Mouse (Mus musculus): ENCODE results near the gene Mrps26.
"Not testable (repeated sequence)": the region's sequence is repeated elsewhere in the genome, so short reads cannot be mapped to it uniquely, and the experiment has no call there.

The Mrps26 gene

DNA sequence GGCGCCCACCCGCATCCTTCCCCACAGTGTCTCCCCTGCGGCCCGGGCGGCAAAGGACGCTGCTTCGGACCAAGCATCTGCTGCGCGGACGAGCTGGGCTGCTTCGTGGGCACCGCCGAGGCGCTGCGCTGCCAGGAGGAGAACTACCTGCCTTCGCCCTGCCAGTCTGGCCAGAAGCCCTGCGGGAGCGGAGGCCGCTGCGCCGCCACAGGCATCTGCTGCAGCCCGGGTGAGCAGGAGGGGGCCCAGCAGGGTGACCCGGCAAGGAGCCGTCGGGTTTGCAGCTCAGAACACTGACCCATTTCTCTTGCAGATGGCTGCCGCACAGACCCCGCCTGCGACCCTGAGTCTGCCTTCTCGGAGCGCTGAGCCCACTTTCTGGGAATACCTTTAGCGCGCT is 13.0 kb downstream of the Mrps26 start:
- not testable (repeated sequence) for DNase-seq (ENCODE audit: low spot score)

DNA sequence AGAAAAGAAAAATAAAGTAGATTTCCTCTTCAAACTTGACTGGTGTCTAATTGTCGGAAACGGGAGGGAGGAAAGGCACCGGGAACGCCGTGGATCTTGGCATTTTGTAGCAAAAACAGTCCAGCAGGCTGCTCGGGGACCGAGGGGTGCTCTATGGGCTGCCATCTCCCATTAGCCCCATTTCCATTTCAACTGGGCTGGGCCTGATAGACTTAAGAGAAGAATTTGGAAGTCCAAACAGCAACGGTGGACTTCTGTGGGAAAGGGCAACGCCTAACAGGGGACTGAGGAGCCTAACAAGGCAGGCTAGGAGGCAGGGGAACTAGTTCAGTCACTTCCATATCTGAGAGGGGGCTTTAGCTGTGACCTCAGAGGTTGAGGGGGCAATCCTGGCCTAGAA is 13.5 kb downstream of the Mrps26 start:
- DNase-seq (ENCODE audit: low spot score), result no peak

GRCm38 (mm10) chr2:130577632-130578031 is 14.1 kb downstream of the Mrps26 start:
- DNase-seq (ENCODE audit: low spot score), result no peak

- DNase-seq (ENCODE audit: low spot score), result peak; percentile 67
These were observed 14.6 kb downstream of the Mrps26 start for GRCm38 (mm10) chr2:130578148-130578547.

- DNase-seq (ENCODE audit: low spot score), result no peak
These were observed 16.2 kb downstream of the Mrps26 start for GRCm38 (mm10) chr2:130579791-130580190.

GRCm38 (mm10) chr2:130581201-130581600 is 17.7 kb downstream of the Mrps26 start:
- no peak for DNase-seq (ENCODE audit: low spot score)

DNA sequence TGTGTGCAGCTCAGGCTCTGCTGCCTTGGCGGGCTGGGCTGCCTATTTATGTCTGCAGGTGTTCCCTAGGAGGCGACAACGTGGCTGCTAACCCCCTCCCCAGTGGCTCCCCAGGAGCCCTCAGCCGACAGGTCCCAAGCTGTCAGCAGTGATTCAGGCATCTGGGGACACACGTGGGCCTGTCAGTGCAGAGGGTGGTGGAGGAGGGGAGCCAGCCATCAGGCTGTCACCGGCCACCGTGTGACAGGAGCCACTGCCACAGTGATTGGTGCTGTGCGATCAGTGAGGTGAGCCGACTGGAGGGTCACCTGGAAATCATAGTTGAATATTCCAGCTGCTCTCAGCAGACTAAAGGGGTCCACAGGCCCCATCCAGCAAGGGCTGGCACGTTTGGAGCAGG is 19.0 kb downstream of the Mrps26 start, which contains the start of gene Avp:
Avp (minus strand) TSS at position 3 of the 400 bp plus-strand sequence.
- DNase-seq (ENCODE audit: low spot score), result no peak

DNA sequence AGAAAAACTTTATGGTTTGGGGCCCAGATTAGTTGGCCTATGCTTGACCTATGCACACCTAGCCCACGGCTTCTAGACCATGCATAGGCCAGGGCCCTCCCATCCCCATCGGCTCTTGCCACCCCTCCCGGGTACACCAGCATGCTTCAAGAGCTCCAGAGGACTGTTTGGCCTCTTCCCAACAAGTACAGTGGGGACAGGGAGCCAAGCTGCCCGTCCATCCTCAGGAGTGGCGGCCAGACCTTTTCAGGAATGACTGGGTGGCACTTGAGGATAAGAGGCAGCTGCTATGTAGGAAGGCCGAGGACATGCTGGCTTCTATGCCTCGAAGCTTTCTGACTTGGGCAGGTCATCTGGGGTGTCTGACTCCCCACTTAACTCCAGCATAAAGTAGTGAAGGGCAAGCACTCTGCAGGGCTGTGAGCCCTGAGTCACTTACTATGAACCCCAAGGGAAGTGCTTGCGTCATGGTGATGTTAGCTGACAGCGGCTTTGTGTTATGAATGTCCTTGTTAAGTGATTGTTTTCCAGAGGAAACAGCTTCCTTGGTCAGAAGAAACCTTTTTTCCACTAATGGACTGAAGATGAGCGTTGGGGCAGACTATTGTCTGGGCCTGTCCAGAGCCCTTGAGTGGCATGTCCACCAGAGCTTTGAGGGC is 20.5 kb downstream of the Mrps26 start:
- no peak for DNase-seq (ENCODE audit: low spot score)

DNA sequence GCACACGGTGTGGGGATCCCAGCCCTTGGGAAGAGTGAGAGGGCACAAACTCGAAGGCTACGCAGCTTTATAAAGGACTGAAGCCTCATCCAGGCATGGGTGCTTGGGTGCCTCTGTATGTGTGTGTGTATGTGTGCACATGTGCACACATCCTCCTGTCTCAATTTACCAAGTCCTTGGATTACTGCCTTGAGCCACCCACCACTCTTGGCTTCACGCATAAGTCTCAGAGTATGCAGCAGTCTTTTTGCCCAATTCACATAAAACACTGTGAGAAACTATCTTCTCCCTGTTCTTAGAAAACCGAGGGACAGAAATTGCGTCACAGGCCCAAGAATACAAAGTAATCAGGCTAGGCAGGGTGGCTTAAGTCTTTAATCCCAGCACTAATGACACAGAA is 22.5 kb downstream of the Mrps26 start:
- DNase-seq (ENCODE audit: low spot score), result no peak

DNA sequence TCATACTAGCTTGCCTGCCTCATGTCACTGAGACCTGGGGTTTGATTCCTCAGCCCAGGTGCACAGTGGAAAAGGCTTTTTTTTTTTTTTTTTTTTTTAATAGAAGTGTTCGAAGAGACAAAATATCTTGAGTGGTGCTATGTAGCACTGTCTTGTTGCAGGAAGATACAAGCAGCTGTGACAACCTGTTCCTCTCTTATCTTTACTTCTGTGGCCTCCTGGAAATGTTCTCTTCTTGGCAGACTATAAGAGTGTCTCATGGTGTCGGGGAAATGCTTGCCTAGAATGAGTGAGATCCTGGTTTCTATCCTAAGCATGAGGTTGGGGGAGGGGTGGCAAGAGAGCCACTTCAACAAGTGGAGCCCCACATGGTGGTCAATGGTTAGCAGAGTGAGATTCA is 24.8 kb downstream of the Mrps26 start:
- DNase-seq (ENCODE audit: low spot score), result no peak

GRCm38 (mm10) chr2:130589157-130589556 is 25.6 kb downstream of the Mrps26 start:
- DNase-seq (ENCODE audit: low spot score), result no peak

- no peak for DNase-seq (ENCODE audit: low spot score)
These were observed 26.2 kb downstream of the Mrps26 start for GRCm38 (mm10) chr2:130589761-130590160.

- no peak for DNase-seq (ENCODE audit: low spot score)
These were observed 27.5 kb downstream of the Mrps26 start for GRCm38 (mm10) chr2:130591016-130591415.

DNA sequence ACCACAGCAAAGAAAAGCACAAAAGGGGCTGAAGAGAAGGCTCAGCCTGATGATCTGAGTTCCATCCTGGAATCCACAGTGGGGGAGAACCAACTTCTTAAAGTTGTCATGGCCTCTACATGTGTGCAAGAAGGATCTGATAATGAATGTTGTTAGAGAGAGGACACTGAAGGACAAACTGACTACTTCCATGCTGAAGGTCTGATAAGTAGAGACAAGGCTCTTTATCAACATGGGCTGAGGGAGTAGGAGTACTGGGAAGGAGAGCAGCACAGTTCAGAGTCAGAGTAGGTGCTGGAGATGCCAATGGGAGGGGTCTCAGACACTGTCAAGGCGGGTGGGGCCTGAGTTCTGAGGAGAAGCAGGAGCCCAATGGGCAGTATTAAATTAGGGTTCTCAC is 32.1 kb downstream of the Mrps26 start:
- no peak for DNase-seq (ENCODE audit: low spot score)

DNA sequence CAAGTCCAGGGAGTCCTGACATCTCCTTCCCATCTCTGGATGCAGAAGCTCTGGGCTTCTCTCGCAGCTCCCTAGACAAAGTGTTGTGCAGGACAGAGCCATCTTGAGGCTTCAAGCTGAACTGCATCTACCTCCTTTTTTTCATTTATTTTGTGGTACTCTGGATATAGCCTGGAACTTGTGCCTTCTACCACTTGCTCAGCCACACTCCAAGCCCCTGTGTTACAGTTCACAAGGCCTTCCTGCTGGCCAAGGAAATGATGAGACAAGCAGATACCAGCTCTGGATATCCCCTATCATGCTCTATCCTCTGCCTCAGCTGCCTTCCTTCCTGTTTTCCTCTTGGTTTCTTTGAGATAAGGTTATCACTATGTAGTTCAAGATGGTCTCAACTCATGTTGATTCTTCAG is 34.1 kb downstream of the Mrps26 start:
- peak; percentile 55 for DNase-seq (ENCODE audit: low spot score)

DNA sequence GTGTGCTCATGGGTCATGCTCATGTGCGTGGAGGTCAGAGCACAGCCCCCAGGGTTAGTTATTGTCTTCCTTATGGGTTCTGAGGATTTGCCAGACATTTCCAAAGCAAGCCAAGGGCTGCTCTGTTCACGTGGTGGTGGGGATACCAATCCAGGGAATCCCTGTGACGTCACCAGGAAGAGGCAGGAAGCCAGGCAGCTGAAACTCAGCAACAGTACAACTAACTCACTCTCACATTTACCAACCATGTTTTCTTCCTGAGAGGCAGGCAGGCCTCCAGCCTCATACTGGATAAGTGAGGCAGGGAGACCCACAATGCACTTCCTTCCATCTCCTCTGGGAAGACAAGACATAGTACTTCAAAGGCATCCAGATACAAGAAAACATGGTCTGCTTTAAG is 34.9 kb downstream of the Mrps26 start:
- DNase-seq (ENCODE audit: low spot score), result no peak

DNA sequence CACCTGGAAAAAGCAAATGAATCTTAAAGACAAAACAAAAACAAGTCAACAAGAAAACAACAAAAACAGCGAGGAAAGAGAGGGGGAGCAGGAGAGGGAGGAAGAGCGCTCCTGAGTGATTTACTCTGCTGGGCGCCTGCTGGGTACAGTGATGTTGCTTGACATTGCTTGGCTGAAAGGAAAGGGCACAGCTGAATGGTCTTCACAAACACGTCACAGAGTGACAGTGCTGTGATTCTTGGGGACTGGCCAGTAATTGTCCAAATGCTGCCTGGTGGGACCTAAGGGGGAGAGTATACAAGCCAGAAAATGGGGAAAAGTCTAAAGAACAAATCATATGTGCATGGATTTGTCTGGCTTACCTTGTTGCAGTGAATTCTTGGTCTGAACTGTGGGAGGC is 38.7 kb downstream of the Mrps26 start:
- no peak for DNase-seq (ENCODE audit: low spot score)

GRCm38 (mm10) chr2:130613091-130613490 is 49.5 kb downstream of the Mrps26 start:
- no peak for DNase-seq (ENCODE audit: low spot score)

Measured in layer of hippocampus, adult 9-10 months (tissue).